Mouse (Mus musculus) CH12.LX (cell line): Measurements from ENCODE around the gene Igsf8.

Experiments used
- CTCF ChIP-seq, 2 experiments: IDR thresholded peaks in 1 of 2; conservative IDR thresholded peaks in 1 of 2; 2 replicates each; pipeline ENCODE4 v1.5.1; 2011 to 2012; ENCODE audit warnings: low read depth in 2 of 2, low read length in 2 of 2, improper control_type of control experiment in 1 of 2, inconsistent platforms in 1 of 2, mild to moderate bottlenecking in 1 of 2, moderate library complexity in 1 of 2
- EP300 ChIP-seq: IDR thresholded peaks from 2 replicates; pipeline ENCODE4 v1.6.1; 2011; ENCODE audit warnings: low read length, improper control_type of control experiment
- IRF4 ChIP-seq: IDR thresholded peaks from 2 replicates; pipeline ENCODE4 v1.6.1; 2014; ENCODE audit warnings: low read depth, mild to moderate bottlenecking, inconsistent platforms, low read length, improper control_type of control experiment
- RCOR1 ChIP-seq: conservative IDR thresholded peaks from 2 replicates; pipeline ENCODE4 v1.6.1; 2012; ENCODE audit warnings: low read depth, mild to moderate bottlenecking, inconsistent platforms, low read length, improper control_type of control experiment

GRCm38 (mm10) chr1:172286740-172287139 lies 25.3 kb downstream of the Igsf8 start:
- TF ChIP-seq EP300 (no peak), RCOR1 (no peak), CTCF (conservative IDR thresholded peaks at IDR 0.05 in 1 of 2, IDR thresholded peaks at IDR 0.05 in 1 of 2; ENCODE audit: low read depth in 2 of 2, low read length in 2 of 2) (no peak), IRF4 (no peak)
